Mouse (Mus musculus): Measurements from ENCODE around the gene Pdzk1.
A peak's percentile ranks its signal among the peaks of the same experiment; 100 is the strongest.

Gene Pdzk1

GRCm38 (mm10) chr3:96836414-96836813 lies 7.3 kb downstream of the Pdzk1 start:
- DNase-seq: no peak

DNA sequence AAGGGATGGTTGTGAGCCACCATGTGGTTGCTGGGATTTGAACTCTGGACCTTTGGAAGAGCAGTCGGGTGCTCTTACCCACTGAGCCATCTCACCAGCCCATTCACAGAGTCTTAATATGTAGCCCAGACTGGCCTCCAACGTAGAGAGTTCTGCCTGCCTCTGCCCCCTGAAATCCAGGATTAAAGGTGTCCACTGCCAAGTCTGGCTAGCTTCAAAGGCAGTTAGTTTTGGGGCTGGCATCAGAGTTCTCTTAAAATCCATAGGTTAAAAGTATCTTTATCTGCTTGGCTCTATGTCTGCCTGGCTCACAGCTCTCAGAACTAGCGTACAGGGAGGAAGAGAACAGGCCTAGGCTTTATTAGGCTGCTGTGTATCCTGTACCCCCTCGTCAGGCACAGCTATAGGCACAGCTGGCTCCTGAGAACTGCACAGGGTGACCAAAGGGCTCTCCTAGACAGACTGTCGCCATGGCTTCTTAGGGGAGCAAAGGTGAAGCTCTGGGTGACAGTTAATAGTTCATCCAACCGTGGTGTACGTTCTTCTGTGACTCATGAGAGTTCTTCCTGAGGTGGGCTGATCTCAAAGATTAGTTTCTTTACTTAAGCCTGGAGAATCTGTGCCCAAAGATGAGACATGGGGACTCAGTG lies 10.0 kb downstream of the Pdzk1 start:
- DNase-seq: peak; percentile 37 to 57

- DNase-seq: no peak
Observed at GRCm38 (mm10) chr3:96845191-96845590, 16.1 kb downstream of the Pdzk1 start.

DNA sequence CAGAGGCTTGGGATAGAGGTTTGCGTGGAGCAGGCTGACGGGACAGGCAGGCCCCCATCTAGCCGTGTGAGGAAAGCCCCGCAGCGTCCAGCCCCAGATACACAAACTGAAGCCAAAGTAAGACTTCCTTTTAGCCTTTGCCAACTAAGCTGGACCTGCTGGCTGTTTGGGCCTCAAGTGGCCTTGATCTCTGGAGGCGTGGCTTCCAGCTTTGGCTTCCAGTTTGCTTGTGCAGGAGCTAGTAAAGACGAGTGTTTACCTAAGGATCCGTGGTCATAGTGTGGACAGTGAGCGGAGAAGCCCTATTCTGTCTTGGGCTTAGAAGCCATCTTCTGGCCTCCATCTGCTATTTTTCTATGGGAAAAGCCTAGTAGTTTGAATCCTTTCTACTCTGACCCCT lies 16.7 kb downstream of the Pdzk1 start:
- no peak for DNase-seq

DNA sequence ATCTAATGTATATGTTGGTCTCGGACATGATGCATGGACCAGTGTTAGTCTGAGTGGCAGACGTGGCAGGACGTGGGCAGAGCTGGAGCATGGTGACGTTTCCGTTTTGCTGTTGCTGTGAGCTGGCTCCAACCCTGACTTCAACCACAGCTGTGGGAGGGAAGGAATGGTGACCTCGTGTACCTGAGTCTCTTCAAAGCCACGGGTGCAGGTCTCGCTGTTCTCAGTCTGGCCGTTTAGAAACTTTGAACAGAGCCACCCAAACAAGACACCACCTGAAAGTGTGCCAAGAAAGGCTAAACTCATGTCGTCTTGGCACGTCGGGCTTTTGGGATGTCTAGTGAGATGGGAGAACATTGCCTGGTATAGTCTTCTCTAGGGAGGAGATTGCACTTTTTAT lies 17.9 kb downstream of the Pdzk1 start:
- DNase-seq: no peak

- DNase-seq: no peak
Observed at GRCm38 (mm10) chr3:96847661-96848060, 18.6 kb downstream of the Pdzk1 start.

DNA sequence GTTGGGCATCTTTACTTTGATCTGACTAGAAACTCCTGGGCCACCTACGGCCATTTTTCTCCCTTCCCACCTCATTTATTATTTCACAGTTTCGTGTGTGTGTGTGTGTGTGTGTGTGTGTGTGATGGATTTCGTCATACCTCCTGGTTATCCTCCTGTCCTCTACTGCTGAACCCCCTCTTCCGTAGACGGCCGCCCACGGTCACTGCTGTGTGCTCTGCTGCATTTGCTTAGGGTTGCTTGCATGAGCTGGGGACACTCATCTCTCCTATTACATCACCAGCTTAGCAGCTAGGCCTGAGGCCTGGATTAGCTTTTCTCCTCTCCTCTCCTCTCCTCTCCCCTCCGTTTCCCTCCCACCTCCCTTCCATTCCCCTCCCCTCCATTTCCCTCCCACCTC lies 19.4 kb downstream of the Pdzk1 start:
- DNase-seq: peak in 1 of 2 experiments; percentile 1

GRCm38 (mm10) chr3:96849168-96849727 lies 20.2 kb downstream of the Pdzk1 start:
- DNase-seq: peak in 1 of 2 experiments; percentile 1

- no peak for DNase-seq
Observed at GRCm38 (mm10) chr3:96852561-96852960, 23.5 kb downstream of the Pdzk1 start.

- DNase-seq: peak in 1 of 2 experiments; percentile 1
Observed at GRCm38 (mm10) chr3:96854376-96854775, 25.3 kb downstream of the Pdzk1 start.

DNA sequence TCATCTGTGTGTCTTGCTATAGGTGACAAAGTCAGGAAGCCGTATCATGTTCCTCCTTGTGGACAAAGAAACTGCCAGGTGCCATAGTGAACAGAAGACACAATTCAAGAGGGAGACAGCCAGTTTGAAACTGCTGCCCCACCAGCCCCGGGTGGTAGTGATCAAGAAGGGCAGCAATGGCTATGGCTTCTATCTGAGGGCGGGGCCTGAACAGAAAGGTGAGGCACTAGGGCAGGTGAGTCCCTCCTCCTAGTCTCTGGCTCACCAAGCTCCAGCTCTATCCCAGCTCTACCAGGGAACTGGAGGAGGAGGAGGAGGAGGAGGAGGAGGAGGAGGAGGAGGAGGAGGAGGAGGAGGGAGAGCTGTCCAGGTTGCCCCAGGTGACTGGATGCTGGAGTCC lies 26.7 kb downstream of the Pdzk1 start:
- DNase-seq: no peak

DNA sequence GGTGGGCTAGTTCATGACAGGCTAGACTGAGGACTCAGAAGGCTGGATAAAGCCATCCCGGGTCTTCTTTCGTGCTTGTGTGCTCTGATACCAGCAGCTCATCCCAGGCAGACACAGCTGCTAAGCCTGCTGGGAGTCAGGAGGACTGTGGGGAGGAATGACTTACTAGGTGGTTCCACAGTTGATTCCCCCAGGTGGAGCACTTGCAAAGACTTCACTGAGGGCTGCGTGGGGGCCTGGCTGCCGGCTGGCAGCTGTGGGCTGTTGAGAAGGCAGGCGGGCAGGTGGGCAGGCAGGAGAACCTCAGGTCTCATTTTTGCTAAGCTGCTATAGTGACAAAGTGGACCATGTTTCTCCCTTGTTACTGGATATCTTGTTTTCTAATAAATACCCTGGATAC lies 31.4 kb downstream of the Pdzk1 start:
- DNase-seq: no peak

- DNase-seq: no peak
Observed at GRCm38 (mm10) chr3:96867863-96868262, 38.8 kb downstream of the Pdzk1 start.

DNA sequence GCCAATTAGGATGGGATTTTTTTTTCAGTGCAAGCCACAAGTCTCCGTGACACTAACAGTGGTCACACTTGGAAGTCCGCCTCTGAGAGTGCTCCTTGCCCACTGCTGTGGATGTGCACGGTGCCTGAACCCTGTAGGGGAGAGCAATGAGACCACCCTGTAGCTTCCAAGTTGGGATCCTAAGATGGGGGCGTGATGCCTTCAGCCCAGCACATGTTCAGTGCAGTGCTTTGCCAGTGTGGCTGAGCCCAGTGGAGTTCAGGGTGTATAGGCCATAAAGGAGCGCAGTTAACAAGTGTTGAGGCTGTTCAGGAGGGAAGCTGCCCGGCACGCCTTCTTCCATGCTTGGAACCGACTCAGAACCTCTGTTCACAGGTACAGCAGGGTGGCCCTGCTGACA lies 39.5 kb downstream of the Pdzk1 start:
- DNase-seq: no peak

GRCm38 (mm10) chr3:96869091-96869490 lies 40.0 kb downstream of the Pdzk1 start:
- DNase-seq: no peak

GRCm38 (mm10) chr3:96870270-96870669 lies 41.2 kb downstream of the Pdzk1 start:
- no peak for DNase-seq

GRCm38 (mm10) chr3:96871070-96871469 lies 42.0 kb downstream of the Pdzk1 start:
- DNase-seq: no peak

DNA sequence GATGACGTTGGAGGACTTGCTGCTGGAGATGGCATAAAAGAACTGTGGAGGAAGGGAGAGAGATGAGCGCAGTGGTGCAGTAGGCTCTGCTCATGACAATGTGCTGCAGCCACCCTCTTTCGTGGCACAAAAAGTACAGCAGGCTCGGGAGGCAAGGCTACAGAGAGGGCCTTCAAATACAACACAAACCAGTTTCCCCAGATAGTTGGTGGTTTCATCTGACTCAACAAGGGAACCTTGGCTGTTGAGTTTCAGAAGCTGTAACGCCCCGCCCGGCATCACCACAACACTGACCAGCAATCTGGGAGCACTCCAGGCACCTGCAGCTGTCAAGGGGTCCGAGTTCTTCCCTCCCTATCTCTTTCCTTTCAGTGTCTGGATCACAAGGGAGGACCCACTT lies 43.4 kb downstream of the Pdzk1 start:
- no peak for DNase-seq

- DNase-seq: no peak
Observed at GRCm38 (mm10) chr3:96874808-96875571, 45.9 kb downstream of the Pdzk1 start.

DNA sequence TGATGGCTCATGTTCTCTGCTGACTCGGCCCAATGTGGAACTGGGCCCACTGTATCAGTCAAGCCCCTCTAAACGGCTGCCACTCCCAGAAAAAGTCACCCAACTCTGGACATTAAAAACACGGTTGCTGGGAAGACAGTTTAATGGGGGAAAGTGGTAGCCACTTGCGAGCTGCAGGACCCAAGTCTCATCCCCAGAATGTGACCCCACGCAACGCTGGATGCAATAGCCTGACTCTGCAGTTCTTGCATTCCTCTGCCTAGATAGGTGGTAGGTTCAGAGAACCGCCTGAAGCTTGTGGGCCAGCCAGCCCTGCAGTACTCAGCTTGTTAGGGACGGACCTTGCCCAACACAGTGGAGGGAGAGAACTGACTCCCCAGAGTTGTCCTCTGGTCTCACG lies 50.5 kb downstream of the Pdzk1 start:
- no peak for DNase-seq

- DNase-seq: no peak
Observed at GRCm38 (mm10) chr3:96880385-96880784, 51.3 kb downstream of the Pdzk1 start.

DNA sequence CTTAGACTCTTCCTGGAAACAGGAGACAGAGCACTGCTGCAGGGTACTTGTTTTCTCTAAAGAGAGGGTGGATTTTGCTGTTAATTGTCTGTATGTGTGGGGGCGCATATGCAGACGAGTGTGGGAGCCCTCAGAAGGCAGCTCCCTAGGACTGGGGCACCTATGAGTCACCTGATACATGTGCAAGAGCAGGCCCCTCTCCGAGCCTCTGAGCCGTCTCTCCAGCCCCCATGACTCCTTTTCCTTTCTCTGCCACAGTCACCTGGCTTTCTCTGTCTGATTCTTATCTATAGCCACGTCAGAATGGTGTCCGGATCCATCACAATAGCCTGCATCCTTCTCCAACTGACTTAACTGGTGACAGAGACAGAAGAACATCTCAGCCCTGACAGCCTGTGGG lies 52.5 kb downstream of the Pdzk1 start:
- no peak for DNase-seq

DNA sequence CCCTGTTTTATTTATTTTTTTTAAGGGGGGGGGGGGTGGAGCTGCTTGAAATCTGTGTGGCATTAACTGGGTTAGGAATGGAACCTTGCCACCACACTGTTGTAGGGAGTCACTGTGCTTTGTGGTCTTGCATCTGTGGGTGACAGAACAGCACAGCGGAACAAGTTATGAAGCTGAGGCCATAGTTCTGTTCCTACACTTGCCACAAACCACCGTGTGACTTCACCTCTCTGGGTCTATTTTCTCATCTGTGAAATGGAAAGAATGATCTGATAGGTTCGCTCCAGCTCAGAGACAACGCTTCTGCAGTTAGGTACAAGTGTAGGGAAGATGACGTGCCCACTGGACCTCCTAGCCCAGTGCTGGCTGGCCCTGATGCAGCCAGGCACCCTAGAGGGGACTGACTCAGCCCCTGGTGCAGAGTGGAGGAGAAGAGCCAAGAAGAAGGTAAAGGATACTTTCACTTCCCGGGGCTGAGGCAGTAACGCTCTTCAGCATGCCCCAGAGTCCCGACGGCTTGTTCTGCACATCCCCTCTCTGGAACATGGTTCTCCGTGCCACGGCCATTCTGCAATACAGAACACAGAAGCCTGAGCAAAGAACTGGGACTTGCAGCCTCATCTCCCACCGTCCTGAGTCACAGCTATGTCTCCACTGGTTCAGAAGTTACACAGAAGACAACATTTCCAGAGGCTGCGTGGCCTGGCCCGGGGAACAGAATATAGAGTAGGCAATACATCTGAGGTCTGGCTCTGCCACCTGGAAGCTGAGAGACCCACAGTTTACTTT lies 53.2 kb downstream of the Pdzk1 start:
- DNase-seq: no peak

Data from kidney, postnatal 4 days (tissue).